Mouse (Mus musculus): ENCODE results near the gene Luc7l3. TPM values are rescaled to one million over a fixed set of nuclear protein-coding genes. Genes with fewer than 3 reads are reported as not detected.
A peak's percentile ranks its signal among the peaks of the same experiment; 100 is the strongest.

Luc7l3 gene
- polyA plus RNA-seq, 1 experiment: 154 TPM

DNA sequence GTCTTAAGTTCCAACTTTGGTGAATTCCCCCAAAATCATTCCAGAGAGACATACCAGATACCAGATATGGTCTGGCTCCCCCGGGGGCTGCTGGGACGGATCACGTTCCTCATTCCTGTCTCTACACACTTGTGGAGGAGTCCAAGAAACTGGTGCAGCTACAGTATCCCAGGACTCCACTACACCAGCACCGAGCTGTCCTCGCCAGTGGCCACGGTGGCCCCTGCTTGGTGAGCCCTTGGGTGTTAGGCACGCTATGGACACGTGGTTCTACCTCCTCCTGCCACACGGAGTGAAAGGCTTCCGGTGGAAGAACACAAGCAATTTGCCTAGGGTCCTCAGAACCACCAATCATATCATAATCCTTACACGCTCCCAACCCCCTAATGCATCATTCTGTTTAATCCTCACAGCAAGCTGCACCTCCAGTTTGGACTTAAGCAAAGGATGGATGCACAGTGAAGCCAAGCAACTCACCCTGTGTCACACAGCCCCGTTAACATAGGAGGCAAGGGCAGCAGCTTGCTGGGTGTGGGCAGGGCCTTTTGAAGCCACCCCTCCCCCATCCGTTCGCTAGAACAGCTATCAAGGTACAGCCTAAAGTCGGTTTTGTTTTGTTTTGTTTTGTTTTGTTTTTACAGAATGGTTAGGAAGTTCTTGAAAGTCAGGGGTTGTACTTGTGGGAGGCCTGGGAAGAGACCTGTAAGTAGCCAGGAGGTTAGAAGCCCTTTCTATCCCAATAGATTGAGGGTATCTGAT lies 78.2 kb downstream of the Luc7l3 start:
- 67% methylated on average over 15 of the region's 15 CpGs for WGBS
- H3K4me3 ChIP-seq (replicated peaks; ENCODE audit: insufficient read depth, low read depth, low read length): no peak overlapping the region
- TF ChIP-seq POLR2A (IDR thresholded peaks at IDR 0.05; ENCODE audit: borderline replicate concordance, insufficient read depth, low read length) (no peak), CTCF (IDR thresholded peaks at IDR 0.05; ENCODE audit: borderline replicate concordance, insufficient read depth, low read depth, low read length) (no peak)
- DNase-seq: no peak
- no peaks in the 10 kb centered on the region for H3K27me3 ChIP-seq (ENCODE audit: control insufficient read depth, insufficient read depth, low read length)
- H3K27ac ChIP-seq (ENCODE audit: insufficient read depth, low read length): no peak overlapping the region
- H3K4me1 ChIP-seq (ENCODE audit: control insufficient read depth, insufficient read depth, low read length): peaks cover 10% of the 10 kb centered on the region

DNA sequence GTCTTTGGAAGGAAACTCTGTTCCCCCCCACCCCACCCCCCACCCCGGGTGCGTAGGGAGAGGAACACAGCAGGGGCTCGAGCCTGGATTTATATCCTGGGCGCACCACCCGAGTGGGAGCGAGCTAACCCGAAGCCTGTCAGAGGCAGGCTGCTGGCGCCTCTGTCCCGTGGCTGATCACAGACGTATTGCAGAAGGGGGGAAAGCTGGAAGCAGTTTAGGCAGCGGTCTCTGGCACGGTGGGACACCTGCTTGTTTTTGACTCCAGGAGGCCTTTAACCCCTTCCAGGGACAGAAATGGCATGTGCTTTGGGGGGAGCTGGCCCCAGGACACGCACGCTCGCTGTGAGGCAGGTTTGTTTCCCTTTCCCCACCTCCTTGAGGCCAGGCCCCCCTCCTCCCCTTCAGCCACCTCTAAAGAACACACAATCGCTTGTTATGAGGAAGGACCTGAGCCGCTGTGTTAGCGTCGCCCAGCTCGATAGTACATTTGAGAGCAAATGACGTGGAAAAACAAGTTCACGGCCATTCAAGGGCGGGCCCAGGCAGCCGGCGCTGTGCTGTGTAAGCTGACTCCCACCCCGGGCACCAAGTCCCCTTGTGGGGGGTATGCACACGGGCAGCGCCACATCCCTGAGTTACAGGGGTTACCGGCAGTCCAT lies 78.9 kb downstream of the Luc7l3 start:
- Histone ChIP-seq H3K4me1 (ENCODE audit: control insufficient read depth, insufficient read depth, low read length) (peaks cover 10% of the 10 kb centered on the region), H3K27me3 (ENCODE audit: control insufficient read depth, insufficient read depth, low read length) (no peaks in the 10 kb centered on the region), H3K4me3 (replicated peaks; ENCODE audit: insufficient read depth, low read depth, low read length) (no peak overlapping the region), H3K27ac (ENCODE audit: insufficient read depth, low read length) (no peak overlapping the region)
- TF ChIP-seq CTCF (IDR thresholded peaks at IDR 0.05; ENCODE audit: borderline replicate concordance, insufficient read depth, low read depth, low read length) (no peak), POLR2A (IDR thresholded peaks at IDR 0.05; ENCODE audit: borderline replicate concordance, insufficient read depth, low read length) (no peak)
- DNase-seq: peak in 1 of 2 experiments; percentile 7
- WGBS: 57% methylated on average over 29 of the region's 29 CpGs

DNA sequence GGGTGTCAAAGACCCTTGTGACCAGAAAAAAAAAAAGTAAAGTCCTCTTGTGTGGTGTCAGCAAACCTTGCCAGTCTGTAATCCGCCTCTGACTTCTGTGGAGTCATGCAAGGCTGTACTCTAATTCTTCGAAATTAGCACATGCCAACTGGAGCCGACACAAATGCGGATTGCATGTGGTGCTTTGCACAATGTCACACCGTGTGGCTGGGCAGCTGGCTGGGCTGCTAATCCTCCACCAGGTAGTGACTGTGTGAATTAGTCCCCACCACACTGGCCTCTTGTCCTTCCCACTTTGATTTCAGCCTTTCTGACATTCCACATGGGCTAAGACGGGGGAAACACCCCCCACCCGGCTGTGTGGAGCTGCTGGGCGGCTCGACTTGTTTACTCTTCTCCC lies 82.1 kb downstream of the Luc7l3 start:
- no peak overlapping the region for H3K27ac ChIP-seq (ENCODE audit: insufficient read depth, low read length)
- no peak overlapping the region for H3K4me3 ChIP-seq (replicated peaks; ENCODE audit: insufficient read depth, low read depth, low read length)
- no peak for DNase-seq
- peaks cover 7% of the 10 kb centered on the region; the same call in 1 of the 2 replicates for H3K4me1 ChIP-seq (ENCODE audit: control insufficient read depth, insufficient read depth, low read length)
- no peak for TF ChIP-seq CTCF (IDR thresholded peaks at IDR 0.05; ENCODE audit: borderline replicate concordance, insufficient read depth, low read depth, low read length)
- TF ChIP-seq POLR2A (IDR thresholded peaks at IDR 0.05; ENCODE audit: borderline replicate concordance, insufficient read depth, low read length): no peak
- 30% methylated on average over 9 of the region's 9 CpGs for WGBS
- no peaks in the 10 kb centered on the region for H3K27me3 ChIP-seq (ENCODE audit: control insufficient read depth, insufficient read depth, low read length)

DNA sequence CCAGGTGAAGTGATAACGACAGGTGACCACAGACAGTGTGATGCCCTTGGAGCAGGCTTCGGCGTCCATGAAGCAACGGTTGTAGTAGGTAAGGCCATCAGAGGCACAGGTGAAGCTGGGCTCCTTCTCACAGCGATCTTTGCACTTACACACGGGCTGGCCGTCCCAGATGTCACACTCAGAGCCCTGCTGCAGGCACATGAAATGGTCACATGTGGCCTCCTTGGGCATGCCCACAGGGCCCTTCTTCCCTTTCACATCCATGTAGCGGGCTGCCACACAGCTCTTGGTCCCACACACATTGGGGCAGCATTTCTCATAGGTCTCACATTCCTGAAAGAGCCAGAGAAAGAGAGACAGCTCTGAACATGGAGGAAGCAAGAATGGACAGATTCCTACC lies 83.0 kb downstream of the Luc7l3 start:
- Histone ChIP-seq H3K4me1 (ENCODE audit: control insufficient read depth, insufficient read depth, low read length) (peaks cover 7% of the 10 kb centered on the region; the same call in 1 of the 2 replicates), H3K4me3 (replicated peaks; ENCODE audit: insufficient read depth, low read depth, low read length) (no peak overlapping the region), H3K27me3 (ENCODE audit: control insufficient read depth, insufficient read depth, low read length) (no peaks in the 10 kb centered on the region), H3K27ac (ENCODE audit: insufficient read depth, low read length) (no peak overlapping the region)
- TF ChIP-seq POLR2A (IDR thresholded peaks at IDR 0.05; ENCODE audit: borderline replicate concordance, insufficient read depth, low read length) (no peak), CTCF (IDR thresholded peaks at IDR 0.05; ENCODE audit: borderline replicate concordance, insufficient read depth, low read depth, low read length) (no peak)
- no peak for DNase-seq
- 95% methylated on average over 8 of the region's 8 CpGs for WGBS

Other genes starting within 250 kb of the Luc7l3 start
- 55.9 and 56.0 TPM in 2 replicates for gene Tob1, start 110.5 kb downstream of the Luc7l3 start, polyA plus RNA-seq (2012; rRNA removed)
- 0.75 and 1.8 TPM in 2 replicates for gene Wfikkn2, start 76.0 kb downstream of the Luc7l3 start, polyA plus RNA-seq (2012; rRNA removed)
- gene Gm21885, start 40.1 kb downstream of the Luc7l3 start, polyA plus RNA-seq (2012; rRNA removed): not detected in 2 replicates
- gene Ankrd40, start 6.0 kb upstream of the Luc7l3 start, polyA plus RNA-seq (2012; rRNA removed): 226 and 243 TPM in 2 replicates
- gene Abcc3, start 71.0 kb upstream of the Luc7l3 start, polyA plus RNA-seq (2012; rRNA removed): 0.64 and 0.71 TPM in 2 replicates
- gene Cacna1g, start 152.2 kb upstream of the Luc7l3 start, polyA plus RNA-seq (2012; rRNA removed): 199 and 248 TPM in 2 replicates
- 1.5 and 1.9 TPM in 2 replicates for gene Spata20, start 164.2 kb upstream of the Luc7l3 start, polyA plus RNA-seq (2012; rRNA removed)
- 31.1 and 35.9 TPM in 2 replicates for gene Epn3, start 178.0 kb upstream of the Luc7l3 start, polyA plus RNA-seq (2012; rRNA removed)
- 3.6 and 4.9 TPM in 2 replicates for gene Mycbpap, start 199.8 kb upstream of the Luc7l3 start, polyA plus RNA-seq (2012; rRNA removed)
- gene Rsad1, start 227.3 kb upstream of the Luc7l3 start, polyA plus RNA-seq (2012; rRNA removed): 19.7 and 20.8 TPM in 2 replicates
- 0.82 and 1.1 TPM in 2 replicates for gene Chad, start 243.1 kb upstream of the Luc7l3 start, polyA plus RNA-seq (2012; rRNA removed)